Mouse (Mus musculus) ES-Bruce4 (cell line): Measurements from ENCODE around the gene 4933402J07Rik. TPM values are rescaled to one million over a fixed set of nuclear protein-coding genes. Genes with fewer than 3 reads are reported as not detected.

ENCODE experiments used
- H3K27ac ChIP-seq: 2 replicates; pipeline ENCODE4 v1.5.1; 2012; ENCODE audit warnings: low read length, inconsistent platforms; ENCODE audit not compliant: insufficient read depth
- H3K27me3 ChIP-seq: 2 replicates; pipeline ENCODE4 v1.6.1; 2012; ENCODE audit warnings: mild to moderate bottlenecking, low read length, inconsistent platforms; ENCODE audit not compliant: control insufficient read depth, poor library complexity, insufficient read depth, severe bottlenecking
- H3K36me3 ChIP-seq: 2 replicates; pipeline ENCODE4 v1.6.1; 2012; ENCODE audit warnings: inconsistent platforms, mild to moderate bottlenecking, low read length, moderate library complexity; ENCODE audit not compliant: control insufficient read depth, poor library complexity, insufficient read depth, severe bottlenecking
- H3K4me1 ChIP-seq: one replicate; pipeline ENCODE4 v1.8.1; 2011; ENCODE audit warnings: low read length; ENCODE audit not compliant: control insufficient read depth, insufficient read depth
- H3K4me3 ChIP-seq: 2 replicates; pipeline ENCODE4 v1.5.1; 2011; ENCODE audit warnings: low read depth, mild to moderate bottlenecking, low read length
- H3K9ac ChIP-seq: 2 replicates; pipeline ENCODE4 v1.6.1; 2012; ENCODE audit warnings: low read depth, mild to moderate bottlenecking, inconsistent platforms; ENCODE audit not compliant: poor library complexity, severe bottlenecking
- H3K9me3 ChIP-seq: replicated peaks from 2 replicates; pipeline ENCODE4 v1.6.1; 2012; ENCODE audit warnings: mild to moderate bottlenecking, low read length, inconsistent platforms; ENCODE audit not compliant: control insufficient read depth, poor library complexity, insufficient read depth, severe bottlenecking
- CTCF ChIP-seq: IDR thresholded peaks from one replicate; pipeline ENCODE4 v1.8.1; 2011; ENCODE audit warnings: low read depth, low read length
- EP300 ChIP-seq: IDR thresholded peaks from 2 replicates; pipeline ENCODE4 v1.6.1; 2011; ENCODE audit warnings: low read depth, low read length; ENCODE audit not compliant: insufficient read depth
- POLR2A ChIP-seq: IDR thresholded peaks from one replicate; pipeline ENCODE4 v1.8.1; 2011; ENCODE audit warnings: low read length; ENCODE audit not compliant: insufficient read depth
- polyA plus RNA-seq: library from polyadenylated mRNA; stranded (reverse); fragments of >200 nt; gene quantifications from 2 replicates; pipeline ENCODE4 v1.2.4, GENCODE M21; 2011; ENCODE audit warnings: low read depth; ENCODE audit not compliant: missing spikeins, insufficient read depth, insufficient read length

The 4933402J07Rik gene
- polyA plus RNA-seq, 1 experiment: not detected

- Histone ChIP-seq H3K36me3 (no peaks in the 10 kb centered on the region), H3K27me3 (no peaks in the 10 kb centered on the region), H3K4me3 (no peak overlapping the region), H3K9ac (peak overlapping the region; percentile 23; the same call in 1 of the 2 replicates), H3K27ac (peak overlapping the region; percentile 84), H3K9me3 (0 out of 2 replicates have a peak, but pooled peaks cover 3% of the 10 kb centered on the region), H3K4me1 (peaks cover 9% of the 10 kb centered on the region)
- no peak for TF ChIP-seq POLR2A
- TF ChIP-seq EP300: peak; percentile 42
Observed at GRCm38 (mm10) chr8:87629656-87630055, 66.0 kb downstream of the 4933402J07Rik start.

- Histone ChIP-seq H3K9me3 (no peaks in the 10 kb centered on the region), H3K27me3 (no peaks in the 10 kb centered on the region), H3K36me3 (no peaks in the 10 kb centered on the region), H3K9ac (no peak overlapping the region), H3K27ac (no peak overlapping the region), H3K4me3 (no peak overlapping the region), H3K4me1 (peaks cover 9% of the 10 kb centered on the region)
- no peak for TF ChIP-seq POLR2A
- TF ChIP-seq CTCF: no peak
- no peak for TF ChIP-seq EP300
Observed at GRCm38 (mm10) chr8:87631776-87632175, 68.1 kb downstream of the 4933402J07Rik start.

GRCm38 (mm10) chr8:87636226-87636742 lies 72.6 kb downstream of the 4933402J07Rik start:
- Histone ChIP-seq H3K36me3 (no peaks in the 10 kb centered on the region), H3K9me3 (no peaks in the 10 kb centered on the region), H3K27ac (no peak overlapping the region), H3K9ac (no peak overlapping the region), H3K4me3 (no peak overlapping the region), H3K4me1 (peaks cover 3% of the 10 kb centered on the region), H3K27me3 (no peaks in the 10 kb centered on the region)
- TF ChIP-seq EP300 (no peak), CTCF (no peak), POLR2A (no peak)

Other genes starting within 250 kb of the 4933402J07Rik start
- gene Cbln1, start 91.2 kb upstream of the 4933402J07Rik start, polyA plus RNA-seq: 2.1 and 2.7 TPM in 2 replicates